Mouse (Mus musculus) olfactory bulb, adult 2 months (tissue): ENCODE results near the gene Spdye4a.

Source experiments
- CTCF ChIP-seq: fragments of 200-500 bp; IDR thresholded peaks from 2 replicates; pipeline ENCODE4 v1.5.1; 2012; ENCODE audit warnings: low read depth, mild to moderate bottlenecking, low read length, moderate library complexity; ENCODE audit not compliant: insufficient read depth
- POLR2A ChIP-seq: fragments of 200-500 bp; IDR thresholded peaks from 2 replicates; pipeline ENCODE4 v1.6.1; 2012; ENCODE audit warnings: mild to moderate bottlenecking, low read depth, low read length, moderate library complexity; ENCODE audit not compliant: insufficient read depth

GRCm38 (mm10) chr5:143175970-143176369 is 50.7 kb downstream of the Spdye4a start:
- TF ChIP-seq POLR2A = no peak
- no peak for TF ChIP-seq CTCF
